Mouse (Mus musculus): ENCODE measurements around the gene Traf1.

The Traf1 gene

DNA sequence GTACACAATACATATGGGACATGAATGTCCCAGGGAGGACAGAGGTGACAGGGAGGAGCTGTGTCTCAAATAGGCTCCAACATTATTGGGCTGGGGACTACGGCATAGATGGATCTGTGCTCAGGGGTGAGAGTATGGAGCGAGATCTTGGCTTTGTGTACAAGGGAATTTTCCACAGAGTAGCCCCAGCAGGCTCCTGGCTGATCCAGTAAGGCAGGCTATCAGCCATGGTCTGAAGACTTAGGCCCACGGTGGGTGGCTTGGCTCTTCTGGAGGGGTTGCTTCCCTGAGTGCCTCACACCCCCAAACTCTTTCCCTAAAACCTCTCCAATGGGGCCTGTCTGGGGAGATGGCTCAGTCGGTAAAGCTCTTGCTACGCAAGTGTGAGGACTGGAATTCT lies 21.3 kb downstream of the Traf1 start:
- DNase-seq: no peak

DNA sequence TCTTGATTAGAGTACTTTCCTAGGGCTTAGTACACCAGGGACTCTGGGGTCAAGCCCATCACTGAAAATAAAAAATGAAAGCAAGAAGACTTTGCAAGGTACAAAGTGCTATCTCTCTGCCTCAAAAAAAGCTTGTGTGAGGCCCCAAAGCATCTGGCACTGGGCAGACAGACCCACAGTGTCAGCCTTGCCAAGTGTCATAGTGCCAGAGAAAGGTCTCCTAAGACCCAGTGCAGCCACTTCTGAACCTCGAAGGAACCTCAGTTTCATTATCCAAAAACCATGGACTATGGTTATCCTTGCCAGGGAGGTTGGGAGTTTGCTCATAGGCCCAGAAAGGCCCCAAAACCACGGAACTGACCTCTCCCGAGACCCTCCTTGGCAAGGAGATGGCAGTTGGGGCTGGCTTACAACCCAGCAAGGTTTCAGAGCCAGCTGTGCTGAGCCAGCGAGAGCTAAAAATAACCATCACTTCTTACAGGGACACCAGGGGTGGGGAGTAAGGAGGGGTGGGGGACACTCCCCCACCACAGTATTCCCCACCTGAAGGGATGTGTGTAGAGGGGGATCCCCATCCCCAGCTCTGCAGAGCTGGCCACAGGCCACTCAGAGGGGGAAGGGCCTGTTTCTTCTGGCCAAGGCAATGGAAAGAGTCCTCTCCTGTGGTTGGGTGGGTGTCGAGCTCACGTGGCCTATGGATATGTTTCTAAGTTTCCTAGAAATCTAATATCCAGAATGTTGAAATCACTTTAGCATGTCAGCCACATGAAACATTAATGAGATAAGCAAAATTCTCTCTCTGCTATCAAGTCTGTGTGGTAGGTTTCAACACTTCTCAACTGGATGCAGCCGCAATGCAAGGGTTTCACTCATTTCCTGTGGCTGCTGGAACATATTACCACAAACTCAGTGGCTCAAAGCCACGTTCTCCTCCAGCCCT lies 23.0 kb downstream of the Traf1 start:
- no peak for DNase-seq

- no peak for DNase-seq
Observed at GRCm38 (mm10) chr2:34937460-34937859, 24.1 kb downstream of the Traf1 start.

DNA sequence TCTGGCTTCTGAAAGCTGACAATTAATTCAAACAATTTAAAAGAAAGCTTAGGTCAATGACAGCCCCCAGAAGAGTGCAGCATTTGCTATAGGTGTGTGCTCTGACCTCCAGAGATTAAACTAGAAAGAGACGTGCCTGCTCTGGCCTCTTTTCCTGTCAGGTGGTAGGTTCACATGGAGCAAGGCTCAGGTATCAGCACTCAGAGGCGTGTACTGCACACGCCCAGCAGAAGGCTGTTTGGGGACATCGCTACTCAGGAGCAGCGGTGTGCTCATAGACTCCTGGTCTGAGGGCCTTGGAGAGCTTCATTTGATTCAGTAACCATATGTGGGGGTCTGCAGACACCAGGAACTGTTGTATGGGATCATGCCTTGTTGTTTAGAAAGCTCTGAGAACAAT lies 34.3 kb downstream of the Traf1 start:
- no peak for DNase-seq

DNA sequence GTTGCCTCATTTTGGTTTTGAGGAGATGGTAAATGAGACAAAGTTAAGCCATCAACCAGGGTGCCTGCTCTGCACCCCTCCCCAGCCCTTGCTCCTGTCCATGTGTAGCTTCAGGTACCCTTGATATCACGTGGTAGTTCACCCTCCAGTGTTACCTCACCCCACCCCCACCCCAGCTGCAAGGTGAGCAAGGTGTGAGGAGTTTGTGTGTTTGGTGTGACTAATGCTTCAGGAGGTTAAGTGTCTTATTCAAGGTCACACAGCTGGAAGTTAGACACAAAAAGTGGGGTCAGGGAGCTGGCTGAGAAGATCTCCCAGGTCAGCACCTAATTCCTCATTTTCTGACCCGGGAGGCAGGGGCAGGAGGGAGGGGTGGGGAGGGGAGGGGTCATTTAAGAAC lies 38.8 kb downstream of the Traf1 start:
- no peak for DNase-seq

- no peak for DNase-seq
Observed at GRCm38 (mm10) chr2:34920144-34920543, 41.4 kb downstream of the Traf1 start.

DNA sequence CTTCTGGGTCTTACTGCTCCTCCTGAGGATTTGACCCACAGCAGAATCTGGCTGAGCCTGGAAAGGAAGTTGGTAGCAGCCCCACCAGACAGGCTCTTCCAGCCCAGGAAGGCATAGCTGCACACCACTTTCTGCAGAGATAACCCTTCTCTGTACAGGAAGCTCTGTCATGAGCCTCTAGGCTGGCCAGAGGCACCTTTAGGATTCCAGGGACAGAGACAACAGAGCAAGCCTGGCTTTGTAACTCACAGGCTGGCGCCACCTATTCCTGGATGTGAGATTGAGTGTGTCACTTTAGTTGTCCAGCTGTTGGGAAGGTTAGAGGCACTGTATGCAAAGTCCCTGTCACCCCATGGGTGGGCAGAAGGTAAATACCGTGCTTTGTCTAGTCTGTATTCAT lies 46.5 kb downstream of the Traf1 start:
- no peak for DNase-seq

- DNase-seq: no peak
Observed at GRCm38 (mm10) chr2:34914823-34915082, 46.8 kb downstream of the Traf1 start.

DNA sequence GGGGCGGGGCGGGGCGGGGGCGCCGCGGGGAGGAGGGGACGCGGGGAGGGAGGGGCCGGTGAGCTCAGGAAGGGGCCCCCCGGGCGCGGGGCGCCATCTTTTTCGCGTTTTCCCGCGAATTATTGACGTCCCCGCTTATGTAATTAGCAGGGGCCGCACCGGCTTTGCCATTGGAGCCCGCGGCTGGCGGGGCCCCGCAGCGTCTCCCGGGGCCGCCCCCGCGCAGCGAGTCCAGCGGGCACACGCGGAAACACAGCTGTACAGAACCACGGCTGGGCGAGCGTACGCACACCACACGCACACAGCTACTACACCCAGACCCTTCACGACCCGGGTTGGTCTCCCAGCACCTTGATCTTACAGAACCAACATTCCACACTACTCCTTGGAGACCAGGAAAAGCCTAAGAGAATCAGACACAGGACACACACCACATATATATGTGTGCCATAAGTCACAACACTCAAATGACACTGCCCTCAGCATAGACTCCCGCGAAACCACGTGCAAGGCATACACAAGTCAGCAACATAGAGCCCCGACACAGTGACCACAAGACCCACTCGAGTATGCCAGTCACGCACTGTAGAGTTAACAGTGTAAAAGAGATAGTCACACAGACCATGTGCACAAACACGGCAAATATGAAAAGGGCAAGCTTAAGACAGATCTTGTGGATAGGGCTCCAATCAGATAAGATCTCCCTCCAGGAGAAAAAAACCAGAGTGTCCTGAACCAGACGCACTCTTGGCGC lies 47.3 kb downstream of the Traf1 start:
- peak; percentile 71 for DNase-seq

- peak; percentile 41 for DNase-seq
Observed at GRCm38 (mm10) chr2:34913218-34914068, 48.1 kb downstream of the Traf1 start, which contains the start of gene Phf19. Gene Phf19, minus strand, starts transcription at chr2:34914026.

DNA sequence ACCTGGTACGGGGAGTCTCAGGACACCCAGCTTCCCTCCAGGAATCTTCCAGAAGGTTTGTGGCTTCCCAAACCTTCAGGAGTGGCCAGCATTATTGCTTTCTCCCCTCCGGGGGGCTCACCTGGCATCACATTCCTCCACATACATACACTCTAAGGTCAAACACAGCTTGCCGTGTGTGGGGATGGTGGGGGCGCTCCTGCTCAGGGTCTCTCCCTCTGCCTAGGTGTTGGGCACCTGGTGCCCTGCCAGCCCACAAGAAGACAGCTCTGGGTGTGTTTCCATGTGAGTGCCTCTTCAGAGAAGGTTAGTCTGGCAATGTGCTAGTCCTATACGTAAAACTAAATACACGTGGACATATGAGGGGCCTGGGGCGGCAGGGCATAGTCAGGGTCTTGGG lies 49.0 kb downstream of the Traf1 start:
- DNase-seq: no peak

DNA sequence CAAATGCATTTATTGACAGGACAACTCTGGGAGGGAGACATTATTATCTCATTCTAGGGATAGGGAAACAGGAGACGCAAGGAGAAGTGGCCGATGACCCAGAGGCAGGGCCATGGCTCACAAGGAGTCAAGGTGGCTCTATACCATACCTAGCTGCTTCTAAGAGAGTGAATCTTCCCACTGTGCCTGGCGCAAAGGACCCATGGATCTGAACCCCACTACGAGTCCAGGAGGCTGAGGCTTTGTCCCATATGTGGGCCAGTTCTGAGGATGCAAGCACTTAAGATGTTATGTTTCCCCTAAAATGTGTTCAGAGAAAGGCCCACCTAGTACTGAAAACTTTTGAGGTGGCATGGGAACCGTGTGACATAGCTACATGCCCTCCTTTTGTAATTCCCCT lies 49.7 kb downstream of the Traf1 start:
- DNase-seq: no peak

- no peak for DNase-seq
Observed at GRCm38 (mm10) chr2:34909719-34910118, 51.9 kb downstream of the Traf1 start.

DNA sequence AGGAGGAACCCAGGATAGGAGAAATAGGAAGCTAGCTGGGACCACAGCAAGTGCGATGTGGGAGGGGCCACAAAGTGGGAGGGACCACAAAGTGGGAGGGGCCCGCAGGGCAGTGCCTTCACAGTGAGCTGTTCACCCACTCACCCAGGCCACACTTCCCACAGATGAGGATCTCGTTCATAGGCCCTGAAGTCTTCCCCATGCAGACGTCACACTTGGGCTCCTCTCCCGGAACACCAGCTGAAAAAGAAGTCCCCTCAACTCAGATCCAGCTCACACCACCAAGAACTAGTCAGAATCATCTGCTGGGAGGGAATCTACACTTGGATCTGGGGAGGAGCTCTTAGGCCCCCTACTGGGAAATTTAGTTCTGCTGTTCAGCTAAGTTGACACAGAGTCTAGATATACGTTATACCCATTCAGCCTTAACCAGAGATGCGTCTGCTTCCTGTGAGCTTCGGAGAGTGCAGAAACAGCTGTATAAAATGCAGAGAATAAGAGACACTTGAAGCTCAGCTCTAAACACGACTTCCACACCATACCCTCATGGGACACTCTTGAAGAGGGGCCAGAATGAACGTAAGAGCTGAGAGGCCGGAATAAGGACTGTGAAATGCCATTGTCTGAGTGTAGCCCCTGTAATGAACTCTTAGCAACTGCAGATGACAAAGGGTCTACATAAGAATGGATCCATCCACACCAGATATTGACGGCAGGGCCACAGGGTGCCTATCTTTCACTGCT lies 54.5 kb downstream of the Traf1 start:
- DNase-seq: no peak

GRCm38 (mm10) chr2:34906426-34906825 lies 55.1 kb downstream of the Traf1 start:
- no peak for DNase-seq

GRCm38 (mm10) chr2:34904849-34905542 lies 56.6 kb downstream of the Traf1 start:
- peak; percentile 99 for DNase-seq

GRCm38 (mm10) chr2:34903652-34904405 lies 57.7 kb downstream of the Traf1 start:
- no peak for DNase-seq

DNA sequence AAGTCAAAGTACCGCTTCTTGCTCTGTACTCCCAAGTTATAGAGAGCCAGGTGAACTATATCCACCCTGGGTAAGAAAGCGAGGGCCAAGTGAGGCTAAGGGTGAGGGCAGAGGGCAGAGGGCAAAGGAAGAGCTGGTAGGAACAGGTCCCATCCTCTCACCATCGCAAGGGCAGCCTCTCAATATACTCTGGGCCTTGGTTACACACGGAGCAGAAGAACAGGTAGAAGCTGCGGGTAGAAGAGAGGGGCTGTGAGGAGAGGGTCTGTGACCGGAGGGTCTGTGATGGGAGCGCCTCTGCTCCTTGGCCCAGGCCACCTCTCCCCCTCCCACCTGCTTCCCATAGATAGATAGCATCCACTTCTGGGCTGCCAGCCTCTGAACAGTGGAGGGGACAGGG lies 58.4 kb downstream of the Traf1 start:
- DNase-seq: no peak

GRCm38 (mm10) chr2:34902731-34903130 lies 58.8 kb downstream of the Traf1 start:
- no peak for DNase-seq

DNA sequence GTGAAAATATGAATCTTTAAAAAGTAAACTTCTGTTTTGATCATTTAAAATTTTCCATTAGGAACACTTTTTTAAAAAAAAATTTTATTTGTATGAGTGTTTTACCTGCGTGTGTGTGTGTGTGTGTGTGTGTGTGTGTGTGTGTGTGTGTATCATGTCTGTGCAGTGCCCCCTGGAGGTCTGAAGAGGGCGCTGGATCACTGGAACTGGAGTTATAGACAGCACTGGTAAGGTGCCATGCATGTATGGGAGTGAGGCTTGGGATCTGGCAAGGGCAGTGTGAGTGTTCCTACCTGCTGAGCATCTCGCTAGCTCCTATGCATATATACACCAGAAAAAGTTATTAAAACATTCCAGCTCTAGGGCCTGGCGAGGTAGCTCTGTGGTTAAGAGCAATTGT lies 59.8 kb downstream of the Traf1 start:
- DNase-seq: no peak

GRCm38 (mm10) chr2:34900412-34900811 lies 61.2 kb downstream of the Traf1 start:
- no peak for DNase-seq
